Mouse (Mus musculus) hindbrain, embryonic 10.5 days (tissue): ENCODE data around the gene Lamc1. TPM values are rescaled to one million over a fixed set of nuclear protein-coding genes. Genes with fewer than 3 reads are reported as not detected.
"Not testable (repeated sequence)": the region's sequence is repeated elsewhere in the genome, so short reads cannot be mapped to it uniquely, and the experiment has no call there.

Source experiments
- DNase-seq: peaks from one replicate; pipeline ENCODE4 v3.0.0-alpha.2; 2017; ENCODE audit warnings: low spot score
- H3K27ac ChIP-seq: fragments of 300-500 bp; sonication (generic); 2 replicates; pipeline ENCODE4 v1.5.1; 2016; ENCODE audit warnings: mild to moderate bottlenecking, moderate library complexity
- H3K27me3 ChIP-seq: fragments of 300-500 bp; sonication (generic); 2 replicates; pipeline ENCODE4 v1.6.1; 2016; ENCODE audit warnings: mild to moderate bottlenecking; ENCODE audit not compliant: poor library complexity, insufficient read depth, severe bottlenecking
- H3K36me3 ChIP-seq: fragments of 300-500 bp; sonication (generic); 2 replicates; pipeline ENCODE4 v1.6.1; 2016; ENCODE audit warnings: mild to moderate bottlenecking, moderate library complexity
- H3K4me1 ChIP-seq: fragments of 300-500 bp; sonication (generic); replicated peaks from 2 replicates; pipeline ENCODE4 v1.6.1; 2016; ENCODE audit warnings: mild to moderate bottlenecking
- H3K4me3 ChIP-seq: fragments of 300-500 bp; sonication (generic); 2 replicates; pipeline ENCODE4 v1.5.1; 2016; ENCODE audit warnings: mild to moderate bottlenecking, moderate library complexity
- H3K9me3 ChIP-seq: fragments of 300-500 bp; sonication (generic); 2 replicates; pipeline ENCODE4 v1.6.1; 2016; ENCODE audit warnings: mild to moderate bottlenecking, moderate library complexity
- WGBS: fragments of 180-500 bp; shearing (Covaris S2); methylation state at CpG from one replicate; pipeline ENCODE4 v1.1.7; 2016; 5-methylcytosine and 5-hydroxymethylcytosine counted together
- polyA plus RNA-seq: library from polyadenylated mRNA; unstranded; fragments of >200 nt; fragmentation: Nextera tagmentation; extraction: Ambion mirVana; gene quantifications from 2 replicates; pipeline ENCODE4 v1.2.1, GENCODE M21; 2016

Lamc1 gene
- polyA plus RNA-seq, 1 experiment from 2014 or later = 21.3 TPM

DNA sequence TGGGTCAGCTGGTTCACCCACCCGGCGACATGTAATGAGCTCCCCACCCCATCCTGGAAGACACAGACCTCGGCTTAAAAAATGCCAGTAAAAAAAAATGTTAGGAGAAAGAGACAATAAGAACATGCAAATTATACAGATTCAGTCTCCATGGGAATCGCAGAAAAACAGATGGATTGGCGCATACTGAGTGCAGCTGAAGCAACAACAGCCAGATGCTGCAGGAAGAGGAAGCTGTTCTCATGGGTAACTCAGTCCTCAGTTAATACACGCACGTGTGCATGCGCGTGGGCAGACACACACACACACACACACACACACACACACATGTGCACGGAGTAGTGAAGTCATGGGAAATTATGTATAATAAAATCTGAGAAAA lies 23.7 kb downstream of the Lamc1 start:
- peak; percentile 21 for DNase-seq
- no peaks in the 10 kb centered on the region for H3K9me3 ChIP-seq

DNA sequence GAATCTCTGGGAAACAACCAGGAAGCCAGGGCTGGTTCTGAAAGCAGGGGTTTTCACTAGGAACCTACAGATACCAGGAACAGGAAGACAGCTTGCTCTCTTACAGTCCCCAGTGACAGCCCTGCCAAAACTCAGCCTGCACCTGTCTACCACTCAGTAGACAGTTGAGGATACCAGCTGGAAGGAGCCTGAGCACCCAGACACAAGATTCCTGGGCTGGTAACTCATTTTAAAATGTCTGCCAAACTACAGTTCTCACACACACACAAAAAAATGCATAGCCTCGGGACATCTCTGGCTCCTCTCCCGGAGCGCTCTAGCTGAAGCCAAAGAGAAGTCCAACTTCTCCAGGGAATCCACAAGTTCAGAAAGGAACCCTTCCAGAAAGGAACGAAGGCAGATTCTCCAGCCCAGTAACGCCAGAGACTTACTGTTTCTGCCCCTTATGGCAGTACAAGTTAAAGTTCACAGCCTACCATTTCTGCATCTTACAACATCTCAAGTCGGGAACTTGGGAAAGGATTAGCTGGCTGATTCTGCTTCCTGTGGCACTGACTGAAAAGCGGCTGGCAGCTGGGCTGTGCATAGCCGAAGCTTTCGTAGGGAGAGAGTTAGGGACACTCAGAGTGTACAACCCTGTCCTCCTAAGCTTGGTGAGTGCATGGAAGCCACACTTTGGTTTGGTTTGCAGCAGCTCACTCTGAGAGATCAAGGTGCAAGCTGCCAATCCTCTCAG lies 24.2 kb downstream of the Lamc1 start:
- H3K27ac ChIP-seq = peak overlapping the region; percentile 69
- 74% methylated on average over 9 of the region's 9 CpGs for WGBS
- 0 out of 2 replicates have a peak, but pooled peaks cover under 1% of the 10 kb centered on the region for H3K36me3 ChIP-seq
- no peaks in the 10 kb centered on the region for H3K9me3 ChIP-seq
- DNase-seq = no peak
- H3K27me3 ChIP-seq = no peaks in the 10 kb centered on the region
- H3K4me3 ChIP-seq = no peak overlapping the region
- peaks cover 23% of the 10 kb centered on the region for H3K4me1 ChIP-seq

More for the DNA sequence above, 23.7 kb downstream of the Lamc1 start:
- Histone ChIP-seq H3K36me3 (0 out of 2 replicates have a peak, but pooled peaks cover 3% of the 10 kb centered on the region), H3K27ac (peak overlapping the region; percentile 69), H3K4me3 (no peak overlapping the region), H3K4me1 (peaks cover 23% of the 10 kb centered on the region), H3K27me3 (no peaks in the 10 kb centered on the region)
- WGBS = 61% methylated on average over 10 of the region's 10 CpGs

DNA sequence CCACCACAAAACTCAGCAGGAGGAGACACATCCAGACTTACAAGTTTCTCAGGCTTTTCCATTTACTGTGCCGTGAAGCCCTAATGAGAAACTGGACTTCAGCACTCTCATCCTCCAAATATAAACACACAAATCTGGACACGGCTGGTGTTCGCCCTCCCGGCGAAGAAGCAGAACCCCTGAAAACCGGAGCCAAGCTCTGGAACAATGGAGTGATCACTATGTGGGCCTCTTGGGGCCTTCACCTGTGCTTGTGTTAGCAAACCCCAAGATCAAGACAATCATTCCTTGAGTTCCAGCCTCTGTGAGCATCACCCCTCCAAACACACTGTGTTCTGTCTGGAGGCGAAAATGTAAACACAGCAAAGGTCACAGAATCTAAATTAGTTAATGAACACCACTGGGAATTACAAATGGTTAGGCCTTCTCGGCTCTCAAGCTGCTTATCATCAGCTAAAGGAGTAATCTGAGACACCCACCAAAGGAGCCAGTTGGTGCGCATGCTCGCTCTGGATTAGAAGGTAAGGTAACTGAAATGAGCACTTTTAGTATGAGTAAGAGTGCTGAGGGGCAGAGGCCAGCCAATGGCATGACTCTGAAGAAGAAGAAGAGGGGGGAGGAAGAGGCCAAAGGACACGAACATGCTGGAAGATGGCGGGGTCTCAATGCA lies 24.9 kb downstream of the Lamc1 start:
- Histone ChIP-seq H3K9me3 (no peaks in the 10 kb centered on the region), H3K4me1 (peaks cover 23% of the 10 kb centered on the region), H3K27me3 (no peaks in the 10 kb centered on the region), H3K36me3 (no peaks in the 10 kb centered on the region), H3K27ac (peak overlapping the region; percentile 69; the same call in 1 of the 2 replicates), H3K4me3 (no peak overlapping the region)
- DNase-seq = no peak
- WGBS = 71% methylated on average over 12 of the region's 12 CpGs

DNA sequence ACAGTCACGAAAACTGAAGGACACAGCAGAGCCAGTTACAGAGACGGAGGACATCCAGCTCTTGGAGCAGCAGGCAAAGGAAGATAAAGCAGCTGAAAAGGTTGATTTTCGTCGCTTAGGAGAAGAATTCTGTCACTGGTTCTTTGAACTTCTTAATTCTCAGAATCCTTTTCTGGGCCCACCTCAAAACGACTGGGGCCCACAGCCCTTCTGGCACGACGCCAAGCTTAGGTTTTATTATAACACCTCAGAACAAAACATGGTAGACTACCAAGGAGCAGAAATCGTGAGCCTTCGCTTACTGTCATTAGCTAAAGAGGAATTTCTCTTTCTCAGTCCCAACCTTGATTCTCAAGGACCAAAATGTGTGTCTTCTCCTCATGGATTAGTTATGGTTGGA lies 26.9 kb downstream of the Lamc1 start:
- H3K9me3 ChIP-seq, DNase-seq, H3K4me3 ChIP-seq, H3K27me3 ChIP-seq, H3K36me3 ChIP-seq, H3K27ac ChIP-seq: not testable (repeated sequence)
- 92% methylated on average over 9 of the region's 9 CpGs for WGBS
- H3K4me1 ChIP-seq = peaks cover 23% of the 10 kb centered on the region

DNA sequence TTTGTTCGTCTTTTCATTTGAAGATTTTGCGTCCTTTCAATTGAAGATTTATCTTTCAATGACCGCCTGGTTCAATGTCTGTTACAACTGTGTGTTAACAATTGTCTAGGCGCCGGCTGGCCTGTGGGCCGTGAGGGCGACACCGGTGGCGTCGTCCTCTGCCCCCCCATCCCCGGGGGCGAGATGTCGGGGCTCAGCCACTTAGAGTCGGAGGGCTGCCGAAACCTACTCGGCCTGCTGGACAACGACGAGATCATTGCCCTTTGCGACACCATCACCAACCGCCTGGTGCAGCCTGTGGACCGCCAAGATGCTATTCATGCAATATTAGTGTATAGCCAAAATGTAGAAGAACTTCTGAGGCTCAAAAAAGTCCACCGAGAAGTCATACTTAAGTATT lies 27.3 kb downstream of the Lamc1 start:
- H3K36me3 ChIP-seq, DNase-seq, H3K4me3 ChIP-seq, H3K9me3 ChIP-seq, H3K27ac ChIP-seq, H3K27me3 ChIP-seq: not testable (repeated sequence)
- 94% methylated on average over 22 of the region's 22 CpGs for WGBS
- H3K4me1 ChIP-seq = peaks cover 23% of the 10 kb centered on the region

DNA sequence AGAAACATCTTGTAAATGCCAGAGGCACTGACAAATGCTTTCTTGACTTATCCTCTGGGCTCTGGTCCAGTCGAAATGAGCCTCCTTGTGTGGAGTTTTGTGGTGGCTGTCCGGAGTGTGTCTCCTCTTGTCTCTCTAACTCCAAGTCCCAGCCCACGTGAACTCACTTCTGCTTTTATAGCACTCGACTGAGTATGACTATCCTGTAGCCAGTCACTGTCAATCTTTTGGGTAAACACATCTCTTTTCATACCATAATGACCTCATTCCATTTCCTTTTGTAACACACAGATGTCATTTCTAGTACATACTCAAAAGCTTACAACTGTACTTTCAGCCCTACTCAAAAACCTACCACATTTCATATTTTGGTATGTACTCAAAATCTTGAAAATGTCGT lies 33.1 kb downstream of the Lamc1 start:
- H3K27me3 ChIP-seq, H3K4me3 ChIP-seq, H3K27ac ChIP-seq, DNase-seq, H3K4me1 ChIP-seq, H3K36me3 ChIP-seq, H3K9me3 ChIP-seq: not testable (repeated sequence)
- 89% methylated on average over 5 of the region's 5 CpGs for WGBS

DNA sequence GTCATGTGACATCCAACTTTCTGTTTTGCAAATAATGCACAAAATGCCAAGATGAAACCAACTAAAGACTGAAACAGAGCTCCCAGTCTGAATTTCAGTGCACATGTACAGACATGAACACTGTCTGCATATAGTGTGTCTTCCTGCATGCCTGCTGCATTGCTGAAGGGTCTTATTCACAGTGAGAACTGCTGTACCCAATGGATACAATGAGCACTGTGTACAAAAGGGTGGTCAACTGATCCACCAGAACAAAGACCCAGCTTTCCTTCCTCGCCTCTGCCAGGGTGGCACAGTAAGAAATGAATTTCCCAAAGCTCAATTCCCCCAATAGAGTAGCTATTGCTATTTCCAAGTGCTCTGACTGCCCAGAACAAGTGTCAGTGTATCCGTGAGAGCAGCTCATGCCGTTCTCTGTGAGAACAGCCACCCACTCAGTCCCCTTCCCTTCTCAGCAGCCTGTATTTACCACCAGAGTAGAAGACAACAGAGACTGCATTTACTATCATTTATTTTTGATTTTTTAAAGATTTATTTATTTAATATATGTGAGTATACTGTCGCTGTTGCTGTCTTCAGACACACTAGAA lies 34.7 kb downstream of the Lamc1 start:
- DNase-seq, H3K36me3 ChIP-seq, H3K4me1 ChIP-seq, H3K27me3 ChIP-seq, H3K9me3 ChIP-seq, H3K4me3 ChIP-seq, H3K27ac ChIP-seq: not testable (repeated sequence)
- WGBS = 87% methylated on average over 4 of the region's 4 CpGs

DNA sequence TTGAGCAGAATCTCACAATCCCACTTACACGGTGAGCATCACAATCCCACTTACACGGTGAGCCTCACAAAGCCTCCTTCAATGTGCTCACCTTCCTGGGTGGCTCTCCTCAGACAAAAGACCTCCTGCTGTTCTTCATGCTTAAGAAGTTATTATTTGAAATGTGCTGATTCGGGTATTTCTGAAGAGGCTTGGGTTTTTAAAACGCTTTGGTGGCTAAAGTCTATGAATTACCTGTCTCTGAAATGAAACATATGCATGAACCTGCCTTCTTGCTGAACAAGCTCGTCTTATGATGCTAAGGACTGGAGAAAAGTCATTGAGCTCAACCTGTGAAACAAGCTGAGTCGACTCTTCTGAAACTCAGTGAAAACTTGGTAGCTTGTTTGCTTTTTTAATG lies 36.6 kb downstream of the Lamc1 start:
- 80% methylated on average over 6 of the region's 6 CpGs for WGBS
- H3K27me3 ChIP-seq = no peaks in the 10 kb centered on the region

DNA sequence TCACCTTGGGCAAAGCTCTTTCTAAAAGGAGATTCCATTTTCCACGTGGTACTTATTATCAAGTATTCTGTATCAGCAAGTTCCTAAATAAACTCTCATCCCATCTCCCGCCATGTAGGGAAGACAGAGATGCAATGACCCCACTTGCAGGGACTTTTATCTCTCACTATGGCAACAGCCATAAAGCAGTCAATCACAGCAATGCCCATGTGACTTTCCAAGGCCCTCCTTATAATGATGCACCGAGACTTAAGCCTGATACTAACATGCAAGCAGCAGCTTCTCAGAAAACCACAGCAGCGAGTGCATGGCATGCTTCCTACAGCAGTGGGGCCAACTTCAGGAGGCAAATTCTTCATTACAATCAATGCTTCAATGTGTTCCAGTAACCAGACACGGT lies 39.7 kb downstream of the Lamc1 start:
- WGBS = 68% methylated on average over 5 of the region's 5 CpGs
- no peak for DNase-seq
- no peak overlapping the region for H3K4me3 ChIP-seq
- H3K27ac ChIP-seq = peak overlapping the region; percentile 14; the same call in 1 of the 2 replicates
- no peaks in the 10 kb centered on the region for H3K36me3 ChIP-seq
- no peaks in the 10 kb centered on the region for H3K9me3 ChIP-seq
- H3K27me3 ChIP-seq = no peaks in the 10 kb centered on the region
- peaks cover 21% of the 10 kb centered on the region for H3K4me1 ChIP-seq

More for the DNA sequence above, 36.6 kb downstream of the Lamc1 start:
- Histone ChIP-seq H3K27ac (no peak overlapping the region), H3K9me3 (no peaks in the 10 kb centered on the region), H3K4me3 (no peak overlapping the region), H3K4me1 (peaks cover 19% of the 10 kb centered on the region), H3K36me3 (peaks cover 2% of the 10 kb centered on the region; the same call in 1 of the 2 replicates)
- DNase-seq = no peak

DNA sequence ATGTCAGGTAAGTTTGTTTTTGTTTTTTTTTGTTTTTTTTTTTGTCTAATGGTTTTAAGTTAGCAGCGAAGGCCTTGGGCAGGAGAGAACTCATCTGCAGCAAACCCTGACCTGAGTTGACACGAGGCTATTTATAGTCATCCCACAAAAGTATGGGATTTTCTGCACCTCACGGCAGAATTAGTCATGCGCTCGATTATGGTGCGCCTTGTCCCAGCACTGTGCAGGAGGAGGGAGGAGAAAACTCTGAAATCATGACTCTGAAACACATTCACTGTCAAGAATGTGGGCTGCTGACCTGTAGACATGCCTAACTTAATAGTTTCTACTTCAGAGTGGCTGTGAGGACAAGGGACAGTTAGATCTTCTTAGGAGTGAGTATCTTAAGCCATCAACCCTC lies 40.4 kb downstream of the Lamc1 start:
- peaks cover 22% of the 10 kb centered on the region for H3K4me1 ChIP-seq
- H3K27ac ChIP-seq = no peak overlapping the region
- no peak for DNase-seq
- H3K27me3 ChIP-seq = no peaks in the 10 kb centered on the region
- no peaks in the 10 kb centered on the region for H3K9me3 ChIP-seq
- H3K36me3 ChIP-seq = no peaks in the 10 kb centered on the region
- H3K4me3 ChIP-seq = no peak overlapping the region
- WGBS = 67% methylated on average over 6 of the region's 6 CpGs

DNA sequence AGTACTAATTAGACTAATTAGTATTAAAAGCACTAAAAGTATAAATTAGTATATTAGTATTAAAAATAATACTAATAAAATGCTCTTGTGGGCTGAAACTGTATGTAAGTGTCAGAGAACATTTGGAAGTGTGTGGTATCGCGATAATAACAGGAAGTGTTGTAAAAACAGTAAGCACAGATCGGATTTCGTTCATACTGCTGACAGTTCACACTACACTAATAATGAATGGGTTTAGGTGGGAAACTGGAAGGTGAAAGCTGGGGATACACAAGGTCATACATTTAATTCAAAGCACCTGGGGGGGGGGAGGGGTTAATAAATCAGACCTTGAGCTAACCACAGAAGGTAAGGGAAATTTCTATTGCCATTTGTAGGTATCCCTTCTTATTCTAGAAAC lies 41.2 kb downstream of the Lamc1 start:
- Histone ChIP-seq H3K9me3 (no peaks in the 10 kb centered on the region), H3K27me3 (no peaks in the 10 kb centered on the region), H3K4me3 (no peak overlapping the region), H3K36me3 (no peaks in the 10 kb centered on the region), H3K4me1 (peaks cover 22% of the 10 kb centered on the region), H3K27ac (no peak overlapping the region)
- 76% methylated on average over 4 of the region's 4 CpGs for WGBS
- no peak for DNase-seq

DNA sequence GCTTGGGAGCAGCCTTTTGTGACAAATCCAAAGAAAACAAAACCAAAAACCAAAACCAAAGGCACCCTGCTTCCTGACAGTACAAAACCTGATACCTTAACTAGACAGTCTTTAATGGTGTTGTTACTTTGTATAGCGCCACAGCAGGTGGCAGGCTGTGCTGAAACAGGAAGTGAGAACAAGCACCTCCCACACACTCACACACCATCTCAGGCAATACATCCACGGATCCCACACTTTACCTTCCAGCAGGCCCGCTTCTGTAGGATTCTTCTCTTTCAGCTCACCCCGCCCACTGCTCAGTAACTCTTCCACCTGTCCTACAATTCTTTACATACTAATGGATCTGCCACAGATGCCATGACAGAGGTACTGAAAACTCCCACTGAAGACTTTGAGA lies 44.6 kb downstream of the Lamc1 start:
- Histone ChIP-seq H3K27me3 (no peaks in the 10 kb centered on the region), H3K9me3 (no peaks in the 10 kb centered on the region), H3K4me1 (peaks cover 25% of the 10 kb centered on the region), H3K27ac (no peak overlapping the region), H3K4me3 (no peak overlapping the region), H3K36me3 (no peaks in the 10 kb centered on the region)
- WGBS = 84% methylated on average over 4 of the region's 4 CpGs
- DNase-seq = no peak

DNA sequence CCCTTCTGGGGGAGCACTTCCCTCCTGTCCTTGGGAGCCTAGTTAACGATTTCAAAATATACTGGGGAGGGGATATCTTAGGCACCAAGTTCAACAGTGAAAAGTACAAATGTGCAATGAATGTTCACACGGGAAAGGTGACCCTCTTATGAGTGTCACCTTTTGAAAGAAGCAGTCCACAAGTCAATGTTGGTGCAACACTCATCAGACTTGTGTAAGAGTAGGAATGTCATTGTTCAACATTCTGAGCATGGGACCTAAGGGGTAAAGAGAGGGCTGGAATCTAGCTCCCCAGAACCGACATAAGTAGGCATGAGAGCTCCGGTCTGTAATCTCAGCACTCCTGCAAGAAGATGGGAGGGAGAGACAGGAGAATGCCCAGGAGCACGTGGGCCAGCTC lies 45.1 kb downstream of the Lamc1 start:
- DNase-seq = no peak
- 79% methylated on average over 5 of the region's 5 CpGs for WGBS
- Histone ChIP-seq H3K27ac (no peak overlapping the region), H3K4me1 (peaks cover 23% of the 10 kb centered on the region), H3K4me3 (no peak overlapping the region), H3K9me3 (no peaks in the 10 kb centered on the region), H3K27me3 (no peaks in the 10 kb centered on the region), H3K36me3 (no peaks in the 10 kb centered on the region)
